Mouse (Mus musculus) thymus, postnatal 36 days (tissue): ENCODE measurements around the gene Nap1l4.

Source experiments
- DNase-seq, 2 experiments: peaks; one replicate each; pipeline ENCODE4 v3.0.0; 2022; ENCODE audit warnings: mixed read lengths in 2 of 2

Nap1l4 gene

GRCm38 (mm10) chr7:143513763-143514415 is 35.0 kb downstream of the Nap1l4 start:
- no peak for DNase-seq

- DNase-seq = no peak
Measured at GRCm38 (mm10) chr7:143511335-143511712, 37.6 kb downstream of the Nap1l4 start.

GRCm38 (mm10) chr7:143510593-143511334 is 38.1 kb downstream of the Nap1l4 start:
- no peak for DNase-seq

GRCm38 (mm10) chr7:143509566-143509965 is 39.3 kb downstream of the Nap1l4 start:
- no peak for DNase-seq

- peak; percentile 55 to 59 for DNase-seq
Measured at GRCm38 (mm10) chr7:143506675-143507074, 42.2 kb downstream of the Nap1l4 start.

- DNase-seq = no peak
Measured at GRCm38 (mm10) chr7:143506271-143506670, 42.6 kb downstream of the Nap1l4 start.

GRCm38 (mm10) chr7:143505823-143506222 is 43.1 kb downstream of the Nap1l4 start:
- peak; percentile 75 to 76 for DNase-seq

- DNase-seq = no peak
Measured at GRCm38 (mm10) chr7:143505411-143505810, 43.5 kb downstream of the Nap1l4 start.

- no peak for DNase-seq
Measured at GRCm38 (mm10) chr7:143503926-143504325, 45.0 kb downstream of the Nap1l4 start.

GRCm38 (mm10) chr7:143502418-143503200 is 46.3 kb downstream of the Nap1l4 start, which contains the start of gene Phlda2:
Phlda2 (minus strand) TSS chr7:143503150.
- no peak for DNase-seq

GRCm38 (mm10) chr7:143501643-143502417 is 47.1 kb downstream of the Nap1l4 start:
- DNase-seq = no peak

GRCm38 (mm10) chr7:143500912-143501311 is 48.0 kb downstream of the Nap1l4 start:
- DNase-seq = no peak

- no peak for DNase-seq
Measured at GRCm38 (mm10) chr7:143498584-143498983, 50.3 kb downstream of the Nap1l4 start.

GRCm38 (mm10) chr7:143495104-143495961 is 53.6 kb downstream of the Nap1l4 start:
- no peak for DNase-seq

- no peak for DNase-seq
Measured at GRCm38 (mm10) chr7:143493616-143494126, 55.2 kb downstream of the Nap1l4 start.

GRCm38 (mm10) chr7:143489735-143490134 is 59.2 kb downstream of the Nap1l4 start:
- DNase-seq = no peak

- DNase-seq = no peak
Measured at GRCm38 (mm10) chr7:143482541-143482940, 66.4 kb downstream of the Nap1l4 start.

- no peak for DNase-seq
Measured at GRCm38 (mm10) chr7:143481806-143482387, 67.0 kb downstream of the Nap1l4 start.

GRCm38 (mm10) chr7:143480498-143480897 is 68.4 kb downstream of the Nap1l4 start:
- DNase-seq = peak; percentile 49 to 65

- DNase-seq = no peak
Measured at GRCm38 (mm10) chr7:143477800-143478199, 71.1 kb downstream of the Nap1l4 start.
